Mouse (Mus musculus) layer of hippocampus, adult 9-10 months (tissue): ENCODE data around the gene Apoa4.

Source experiments
- DNase-seq: peaks from one replicate; pipeline ENCODE4 v3.0.0; 2022; ENCODE audit warnings: low spot score

Gene Apoa4

GRCm38 (mm10) chr9:46274494-46274893 is 34.0 kb downstream of the Apoa4 start:
- DNase-seq: no peak

GRCm38 (mm10) chr9:46282631-46283436 is 42.3 kb downstream of the Apoa4 start, which contains the start of gene Bud13:
Gene Bud13 (plus strand): TSS chr9:46283008.
- peak; percentile 55 for DNase-seq
